Mouse (Mus musculus): Measurements from ENCODE around the gene Ewsr1.
"Not testable (repeated sequence)": the region's sequence is repeated elsewhere in the genome, so short reads cannot be mapped to it uniquely, and the experiment has no call there.

Gene Ewsr1

DNA sequence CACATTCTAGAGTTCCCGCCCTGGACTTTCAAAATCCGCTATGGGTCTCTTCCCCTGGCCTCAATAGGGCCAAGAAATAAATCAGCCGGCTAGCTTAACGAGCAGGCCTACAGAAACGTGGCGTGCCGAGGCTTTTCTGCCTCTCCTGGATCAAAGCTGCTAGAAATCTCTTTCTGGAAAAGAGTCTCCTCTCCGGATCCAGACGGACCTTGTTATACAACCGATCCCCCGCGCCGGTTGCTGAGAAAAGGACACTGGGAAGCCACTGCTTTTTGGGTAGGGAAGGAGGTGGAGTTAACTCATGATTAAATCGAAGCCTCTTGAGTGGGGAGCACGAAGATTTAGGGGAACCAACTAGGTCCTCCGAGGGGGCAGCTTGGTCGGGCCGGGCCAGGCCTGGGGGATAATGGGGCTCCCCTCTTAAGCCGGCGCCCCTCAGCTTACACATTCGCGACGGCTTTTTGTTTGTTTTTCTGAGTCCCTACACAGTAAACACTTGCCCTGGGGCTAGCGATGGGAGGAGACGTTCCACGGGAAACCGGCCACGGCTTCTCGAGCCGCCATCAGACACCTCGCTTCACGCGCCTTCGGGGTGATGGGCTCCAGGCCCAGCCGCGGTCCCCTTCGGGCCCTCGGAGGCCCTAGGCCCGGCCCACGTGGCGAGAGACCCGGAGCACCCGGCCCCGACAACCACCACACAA, 881 bp downstream of the Ewsr1 start:
- in situ Hi-C loops (cut with MboI, MseI), result loop anchor here in 1 of 2 experiments (5.0 to 10.0 kb wide), 2 partner anchors 91 to 1863 kb away; no protein-coding TSS in a partner anchor

DNA sequence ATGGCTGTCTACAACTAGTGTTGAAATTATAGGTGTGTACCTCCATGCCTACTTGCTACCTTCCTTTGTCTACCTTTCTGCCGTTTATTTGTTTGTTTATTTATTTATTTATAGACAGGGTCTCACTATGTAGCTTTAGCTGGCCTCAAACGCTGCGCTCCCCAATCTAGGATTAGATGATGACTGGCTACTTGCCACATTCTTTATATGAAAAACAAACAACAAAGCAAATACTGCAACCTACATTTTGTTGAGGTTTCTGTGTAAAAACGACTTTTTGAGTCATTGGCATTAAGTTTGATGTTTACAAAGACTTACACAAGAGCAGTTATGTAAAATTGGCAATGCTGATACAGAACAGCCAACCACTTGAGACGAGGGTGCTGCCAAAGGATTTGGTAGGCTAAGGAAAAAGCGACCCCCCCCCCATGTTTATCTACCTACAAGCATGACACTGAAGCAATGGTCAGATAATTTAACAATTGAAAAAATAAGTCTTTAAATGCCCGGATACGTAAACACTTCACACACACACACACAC, 2.5 kb downstream of the Ewsr1 start:
- in situ Hi-C loops (cut with MboI, MseI), result loop anchor here in 1 of 2 experiments (5.0 to 10.0 kb wide), 2 partner anchors 89 to 1862 kb away; no protein-coding TSS in a partner anchor

DNA sequence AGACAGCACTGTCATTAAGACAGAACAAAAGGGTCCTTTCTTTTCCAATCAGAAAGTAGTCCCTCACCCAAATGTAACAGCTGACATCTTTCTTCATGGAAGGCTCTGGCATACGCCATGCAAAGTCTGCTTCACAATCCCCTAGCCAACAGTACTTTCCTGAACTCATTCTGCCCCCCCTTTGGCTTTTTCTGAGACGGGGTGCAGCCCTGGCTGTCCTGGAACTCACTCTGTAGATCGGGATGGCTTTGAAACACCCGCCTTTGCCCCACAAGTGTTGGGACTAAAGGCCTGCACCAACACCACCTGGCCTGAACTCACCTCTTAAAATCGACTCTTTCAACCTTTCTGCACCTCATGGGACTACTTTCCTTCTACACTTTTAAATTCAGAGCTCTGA, 3.2 kb downstream of the Ewsr1 start:
- in situ Hi-C loops (cut with MboI, MseI), result loop anchor here in 1 of 2 experiments (5.0 to 10.0 kb wide), 2 partner anchors 89 to 1861 kb away; no protein-coding TSS in a partner anchor

DNA sequence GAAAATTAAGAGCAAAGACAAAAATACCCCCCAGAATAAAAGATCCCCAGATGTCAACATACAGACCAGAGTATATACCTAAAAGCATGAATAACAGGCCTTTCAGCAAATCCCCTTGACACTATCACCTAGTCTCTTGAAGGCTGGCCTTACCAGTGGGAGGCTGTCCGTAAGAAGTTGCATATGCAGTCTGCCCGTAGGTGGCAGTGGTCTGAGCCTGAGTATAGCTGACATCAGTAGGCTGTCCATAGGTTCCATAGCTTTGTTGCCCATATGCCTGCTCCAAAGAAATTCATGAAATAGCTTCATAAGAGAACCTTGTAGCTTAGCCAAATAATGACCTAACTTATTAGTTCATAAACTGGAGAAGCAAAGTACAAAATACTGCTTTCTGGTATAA, 7.4 kb downstream of the Ewsr1 start:
- in situ Hi-C loops (cut with MboI, MseI), result loop anchor here in 1 of 2 experiments (10.0 kb wide), 1 partner anchor 1857 kb away; no protein-coding TSS in a partner anchor

DNA sequence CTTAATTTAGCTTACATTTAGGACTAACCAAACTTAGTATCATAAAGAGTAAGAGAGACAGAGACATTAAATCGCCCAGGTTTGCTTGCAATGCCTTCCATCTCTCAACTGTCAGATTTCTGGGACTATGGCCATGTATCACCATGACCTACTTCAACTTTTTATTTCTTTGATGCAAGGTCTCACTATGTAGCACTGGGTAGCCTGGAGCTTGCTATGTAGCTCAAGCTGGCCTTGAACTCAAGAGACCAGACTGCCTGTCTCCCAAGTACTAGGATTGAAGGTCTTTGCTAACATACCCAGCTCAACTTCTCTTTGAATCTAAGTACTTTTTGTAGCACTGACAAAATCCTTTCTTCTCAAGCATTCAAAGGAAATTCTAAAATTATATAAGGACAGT, 9.9 kb downstream of the Ewsr1 start:
- in situ Hi-C loops (cut with MboI, MseI), result no loop called here

DNA sequence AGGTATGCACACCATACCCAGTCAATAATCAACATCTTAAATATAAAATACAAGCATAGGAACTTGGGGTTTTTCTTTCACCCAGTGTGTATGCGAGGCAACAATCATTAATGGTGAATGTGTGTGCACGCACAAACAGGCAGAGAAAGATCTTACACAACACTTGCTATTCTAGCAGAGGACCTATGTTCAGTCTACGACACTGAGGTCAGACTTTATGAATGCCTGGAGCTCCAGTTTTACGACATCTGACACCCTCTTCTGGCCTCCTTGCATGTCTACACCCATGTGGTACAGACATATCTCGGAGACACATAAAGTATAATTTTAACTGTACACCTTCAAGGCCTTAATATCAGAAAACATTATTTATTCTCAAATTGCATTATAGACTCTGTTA, 22.2 kb downstream of the Ewsr1 start:
- in situ Hi-C loops (cut with MboI, MseI), result not testable (repeated sequence)

DNA sequence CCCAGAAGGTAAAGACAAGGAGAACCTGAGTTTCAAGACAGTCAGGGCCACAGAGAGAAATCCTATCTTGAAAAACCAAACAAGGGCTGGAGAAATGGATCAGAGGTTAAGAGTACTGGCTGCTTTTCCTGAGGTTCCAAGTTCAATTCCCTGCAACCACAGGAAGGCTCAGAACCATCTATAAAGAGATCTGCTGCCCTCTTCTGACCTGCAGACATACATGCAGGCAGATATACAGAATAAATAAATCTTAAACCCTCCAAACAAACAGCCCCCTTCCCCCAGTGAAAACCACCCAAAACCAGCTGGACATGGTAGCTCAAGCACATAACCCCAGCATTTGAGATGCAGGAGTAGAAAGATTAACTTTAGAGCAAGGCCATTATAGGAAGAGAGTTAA, 23.3 kb downstream of the Ewsr1 start:
- in situ Hi-C loops (cut with MboI, MseI), result no loop called here

DNA sequence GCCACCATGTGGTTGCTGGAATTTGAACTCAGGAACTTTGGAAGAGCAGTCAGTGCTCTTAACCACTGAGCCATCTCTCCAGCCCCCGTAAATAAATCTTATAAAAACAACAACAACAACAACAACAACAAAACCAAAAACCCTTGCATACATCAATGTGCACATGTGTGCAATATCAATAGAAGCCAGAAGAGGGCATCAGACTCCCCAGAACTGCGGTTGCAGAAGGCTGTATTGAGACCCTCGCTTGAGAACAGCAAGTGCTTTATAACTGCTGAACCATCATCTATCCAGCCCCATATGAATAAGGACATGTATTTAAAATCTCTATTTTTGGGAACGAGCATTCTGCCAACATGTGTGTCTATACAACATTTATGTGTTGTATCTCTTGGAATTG, 24.2 kb downstream of the Ewsr1 start:
- in situ Hi-C loops (cut with MboI, MseI), result no loop called here

DNA sequence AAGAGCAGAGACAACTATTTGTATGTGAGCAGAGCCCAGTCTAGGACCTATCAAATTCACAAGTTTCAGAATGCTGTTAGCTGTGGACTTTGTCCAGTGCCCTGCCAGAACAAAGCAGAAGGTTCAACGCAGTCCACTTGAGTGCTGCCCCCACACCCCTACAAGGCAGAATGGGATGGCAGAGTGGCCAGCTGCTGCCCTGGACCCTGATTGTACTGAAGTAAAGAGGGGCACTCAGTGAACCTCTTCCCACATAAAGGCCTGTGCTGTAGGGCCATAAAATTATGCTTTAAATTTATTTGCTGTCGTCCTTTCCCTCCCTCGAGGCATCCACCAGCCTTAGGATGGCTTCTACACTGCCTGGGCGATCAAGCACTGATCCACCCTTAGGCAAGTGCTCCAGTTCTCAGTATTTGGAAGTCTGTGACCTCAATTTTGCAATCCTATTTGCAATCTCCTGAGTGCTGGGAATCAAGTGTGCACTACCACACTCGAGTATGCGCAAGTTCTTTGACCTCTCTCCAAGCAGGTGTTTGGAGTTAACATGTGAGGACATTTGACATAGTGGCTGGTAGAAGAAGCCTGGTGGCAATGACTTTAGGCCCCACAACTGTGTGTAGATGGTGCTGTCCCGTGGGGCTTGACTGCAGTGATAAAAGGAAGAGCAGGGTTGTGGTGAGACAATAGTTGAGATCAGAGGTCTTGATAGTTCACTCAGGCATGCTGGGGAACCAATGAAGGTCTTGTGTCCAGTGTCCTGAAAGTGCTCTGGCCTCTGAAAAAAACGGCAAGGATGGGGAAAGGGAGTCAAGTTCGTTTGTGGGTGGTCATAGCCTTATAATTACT, 30.7 kb downstream of the Ewsr1 start:
- in situ Hi-C loops (cut with MboI, MseI), result no loop called here

DNA sequence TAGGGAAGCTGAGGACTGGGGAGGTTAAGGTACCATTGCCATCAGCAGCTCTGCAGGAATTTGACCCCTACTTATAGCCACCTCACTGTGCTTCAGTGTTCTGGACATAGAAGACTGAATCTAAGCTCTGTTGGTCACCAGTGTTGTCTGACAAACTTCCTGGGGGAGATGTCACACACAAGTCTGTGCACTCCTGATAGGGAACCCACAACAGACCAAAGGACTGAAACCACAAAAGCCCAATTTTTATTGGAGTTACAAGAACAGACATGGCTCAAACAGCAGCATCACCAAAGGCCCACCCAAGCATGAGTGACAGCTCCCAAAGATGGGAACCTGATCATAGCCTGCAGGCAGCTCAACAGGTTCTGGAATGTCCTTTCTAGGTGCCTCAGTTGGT, 32.0 kb downstream of the Ewsr1 start:
- in situ Hi-C loops (cut with MboI, MseI), result no loop called here

DNA sequence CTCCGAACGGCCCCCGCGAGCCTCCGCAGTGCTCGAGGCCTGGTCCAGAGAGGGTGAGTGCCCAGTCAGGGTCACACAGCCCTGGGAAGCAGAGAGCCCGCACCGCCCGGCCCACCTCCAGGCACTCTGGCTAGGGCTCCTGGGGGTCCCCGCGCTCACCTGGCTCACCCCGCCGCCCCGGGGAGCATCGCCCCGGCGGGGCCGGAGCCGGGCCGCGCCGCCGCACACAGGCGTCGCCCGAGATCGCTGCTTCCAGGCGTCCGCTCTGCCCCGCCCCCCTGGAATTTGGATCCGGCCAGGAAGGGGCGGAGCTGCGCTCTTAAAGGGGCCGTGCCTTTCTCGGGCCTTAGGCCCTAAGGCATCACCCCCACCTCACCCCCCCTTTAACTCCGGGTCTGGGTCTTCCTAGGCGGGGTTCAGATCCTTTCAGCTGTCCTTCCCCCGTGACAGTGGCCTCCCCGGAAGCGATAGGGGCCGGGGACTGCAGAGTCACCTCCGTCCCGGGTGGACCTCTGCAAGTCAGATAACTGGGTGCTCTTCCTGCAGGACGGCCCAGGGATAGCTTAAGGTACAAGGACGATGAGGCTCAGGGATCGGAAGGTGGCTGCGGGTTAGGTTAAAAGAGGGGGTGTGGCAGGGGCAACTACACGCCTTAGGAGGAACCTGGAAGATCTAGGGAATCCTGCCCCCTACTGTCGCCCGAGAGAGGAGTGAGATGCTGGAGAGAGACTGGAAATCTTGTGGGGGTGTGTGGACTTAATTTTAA, 33.8 kb downstream of the Ewsr1 start, which contains the start of gene Gas2l1:
TSS of gene Gas2l1 (minus strand) at position 272 of the 766 bp plus-strand sequence.
- in situ Hi-C loops (cut with MboI, MseI), result no loop called here

DNA sequence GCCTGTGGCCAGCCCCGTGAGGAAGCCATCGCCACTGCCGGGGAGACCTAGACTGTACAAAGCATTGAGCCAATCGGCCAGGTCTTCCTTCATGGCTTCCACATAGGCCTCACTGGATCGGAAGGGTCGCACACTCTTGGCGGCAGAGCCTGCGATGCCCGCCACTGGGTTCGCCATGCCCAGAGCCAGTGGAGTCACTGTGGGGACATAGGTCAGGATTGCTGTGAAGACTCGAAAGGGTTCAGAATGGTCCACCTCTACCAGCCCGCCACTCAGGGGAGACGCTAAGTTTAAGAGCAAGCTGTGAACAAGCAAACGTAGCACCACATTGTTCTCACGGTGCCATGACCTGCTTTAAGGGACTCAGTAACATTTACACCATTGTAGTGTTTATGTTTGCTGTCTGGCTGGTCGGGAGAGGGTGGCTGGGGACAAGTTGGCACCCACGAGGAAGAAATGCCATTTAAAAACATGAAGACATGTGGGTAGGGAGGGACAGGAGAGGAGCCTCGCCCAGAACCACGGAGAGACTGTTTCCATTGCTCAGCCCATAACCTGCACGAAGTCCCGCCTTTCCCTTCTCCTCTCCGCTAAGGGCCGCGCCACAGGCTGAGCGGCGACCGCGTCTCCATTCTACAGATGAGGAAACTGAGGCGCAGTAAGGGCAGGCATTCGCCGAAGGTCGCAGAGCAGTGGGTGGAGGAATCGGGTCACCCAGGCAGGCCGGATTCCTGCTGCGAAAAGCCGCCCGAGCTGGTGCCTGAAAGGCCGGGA, 34.6 kb downstream of the Ewsr1 start:
- in situ Hi-C loops (cut with MboI, MseI), result no loop called here

DNA sequence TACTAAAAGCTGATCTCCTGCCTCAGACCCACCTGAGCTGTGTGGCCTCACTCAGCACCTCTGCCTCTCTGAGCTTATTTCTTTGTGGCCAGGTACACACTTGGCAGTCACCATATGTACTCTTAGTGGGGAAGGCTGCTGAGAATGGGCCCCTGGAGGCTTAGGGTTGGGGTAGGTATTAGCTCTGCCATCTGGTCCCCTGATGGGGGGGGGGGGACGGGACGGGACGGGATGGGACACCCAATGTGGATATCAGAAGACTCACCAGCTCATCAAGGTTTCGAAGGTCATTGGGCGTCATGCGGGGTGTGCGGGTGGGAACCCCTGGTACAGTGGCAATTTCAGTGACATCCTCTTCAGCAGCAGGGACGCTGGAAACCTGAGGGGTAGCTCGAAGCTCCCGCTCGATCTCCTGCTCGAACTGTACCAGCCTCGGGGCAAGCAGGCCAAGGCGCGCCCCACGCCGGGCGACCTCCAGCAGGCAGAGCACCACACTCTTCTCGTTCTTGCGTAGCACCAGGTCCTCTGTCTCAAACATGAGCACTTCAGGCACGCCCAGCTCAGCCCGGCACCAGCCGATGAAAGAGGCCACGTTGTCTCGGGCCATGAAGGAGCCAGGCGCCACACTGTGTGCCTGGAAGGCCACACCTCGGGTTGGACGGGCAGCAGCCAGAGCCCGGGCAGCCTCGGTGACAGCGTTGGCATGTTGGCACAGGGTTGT, 35.3 kb downstream of the Ewsr1 start:
- in situ Hi-C loops (cut with MboI, MseI), result no loop called here

DNA sequence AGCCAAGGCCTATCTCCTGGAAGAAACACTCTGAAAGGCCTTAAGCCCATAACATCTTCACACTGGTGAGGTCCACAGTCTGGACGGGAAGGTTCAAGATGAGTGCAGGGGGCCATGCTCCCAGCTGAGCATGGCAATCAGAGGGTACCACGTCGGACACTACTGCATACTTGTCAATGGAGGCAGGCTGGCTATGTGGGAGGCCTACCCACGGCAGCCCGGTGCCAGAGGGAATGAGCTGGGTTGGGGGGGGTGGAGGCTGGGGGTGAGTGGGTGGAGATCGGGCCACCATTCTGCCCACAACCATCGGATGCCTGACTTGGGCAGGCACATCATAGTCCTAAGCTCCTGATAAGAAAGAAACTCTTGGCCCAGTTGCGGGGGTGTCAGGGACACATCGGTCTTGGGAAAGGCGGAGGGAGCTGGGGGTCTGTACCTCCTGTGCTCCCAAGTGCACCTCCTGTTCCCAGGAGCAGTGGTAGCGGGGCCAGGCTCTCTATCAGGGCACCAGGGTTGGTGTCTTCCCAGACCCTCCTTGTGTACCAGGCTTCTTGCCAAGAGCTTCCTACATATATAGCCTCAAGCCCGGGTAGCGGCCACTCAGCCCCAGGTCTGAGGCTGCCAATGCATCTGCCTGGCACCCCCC, 36.1 kb downstream of the Ewsr1 start:
- in situ Hi-C loops (cut with MboI, MseI), result no loop called here

DNA sequence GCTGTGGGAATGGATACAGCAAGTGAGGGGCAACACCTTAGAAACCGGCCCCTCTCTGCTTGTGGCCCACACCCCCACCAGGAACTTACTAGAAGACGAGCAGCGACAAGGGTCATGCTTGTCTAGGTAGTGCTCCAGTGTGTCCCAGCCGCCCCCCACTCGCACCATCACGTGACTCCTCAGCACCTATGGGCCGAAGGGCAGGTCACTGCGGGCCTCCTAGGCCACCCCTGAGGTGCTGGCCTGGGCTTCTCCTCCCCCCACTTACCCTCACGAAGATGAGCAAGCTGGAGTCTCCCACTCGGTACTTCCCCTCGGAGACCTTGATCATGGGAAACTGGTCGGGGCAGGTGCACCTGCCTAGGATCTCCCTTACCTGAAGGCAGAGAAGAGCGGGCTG, 36.7 kb downstream of the Ewsr1 start:
- in situ Hi-C loops (cut with MboI, MseI), result no loop called here

DNA sequence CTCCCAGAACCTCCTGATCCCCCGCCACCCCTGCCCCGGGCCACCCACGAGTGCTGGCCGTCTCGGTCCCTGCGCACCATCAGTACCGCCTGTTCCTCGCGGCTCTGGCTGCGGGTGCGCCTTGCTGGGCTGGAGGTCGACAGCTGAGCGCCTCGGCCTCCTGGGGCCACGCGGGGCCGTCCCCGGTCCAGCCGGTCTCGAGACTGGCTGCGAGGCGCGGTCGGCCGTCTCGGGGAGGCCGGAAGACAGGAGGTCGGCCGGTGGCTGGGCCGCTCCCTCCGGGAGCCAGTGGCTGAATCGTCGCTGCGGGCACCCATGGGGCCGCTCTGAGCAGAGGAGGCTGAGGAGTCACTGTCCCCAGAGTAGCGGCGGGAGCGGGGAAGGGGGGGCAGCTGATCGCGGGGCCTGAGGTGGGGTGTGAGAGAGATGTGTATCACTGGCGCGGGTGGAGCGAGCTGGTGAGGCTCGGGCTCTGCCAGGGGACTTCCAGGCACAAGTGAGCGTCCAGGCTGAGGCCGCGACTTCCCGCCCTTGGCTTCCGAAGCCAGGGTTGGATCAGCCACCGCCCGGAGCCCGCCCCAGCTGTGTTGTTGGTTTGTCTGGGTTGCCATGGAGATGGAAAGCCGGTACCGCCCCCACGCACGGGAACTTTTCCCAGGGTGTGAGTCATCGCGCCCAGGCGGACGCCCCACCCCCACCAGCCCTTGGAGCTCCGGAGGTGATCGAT, 37.5 kb downstream of the Ewsr1 start:
- in situ Hi-C loops (cut with MboI, MseI), result no loop called here

DNA sequence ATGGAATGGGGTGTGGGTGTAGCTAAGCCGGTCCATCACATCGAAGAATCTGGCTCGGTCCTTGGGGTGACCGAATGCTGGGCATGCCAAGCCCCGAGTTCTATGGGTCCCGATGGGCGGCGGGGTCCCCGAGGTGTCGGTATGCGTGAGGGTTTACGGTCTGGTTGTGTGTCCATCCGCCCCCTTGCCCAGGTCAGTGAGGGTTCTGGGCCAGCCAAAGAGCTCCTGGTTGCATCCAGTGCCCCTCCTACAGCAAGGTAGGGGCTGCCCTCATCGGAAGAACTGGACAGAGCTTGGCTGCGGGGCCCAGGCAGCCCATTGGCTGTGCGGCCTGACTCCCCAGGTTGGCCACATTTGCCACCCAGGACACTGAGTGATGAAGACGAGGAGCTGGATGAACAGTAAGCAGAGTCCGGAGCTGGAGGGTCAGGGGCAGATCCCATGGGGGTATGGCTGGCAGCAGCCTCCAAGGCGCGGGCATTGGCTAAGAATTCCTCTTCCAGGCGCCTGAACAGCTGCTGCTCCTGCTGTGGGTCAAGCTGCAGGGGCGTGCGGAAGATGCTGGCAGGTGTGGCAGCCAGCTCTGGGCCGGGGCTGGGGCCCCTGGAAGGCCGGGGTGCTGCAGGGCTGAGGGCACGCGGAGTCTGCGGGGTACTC, 38.2 kb downstream of the Ewsr1 start:
- in situ Hi-C loops (cut with MboI, MseI), result no loop called here

DNA sequence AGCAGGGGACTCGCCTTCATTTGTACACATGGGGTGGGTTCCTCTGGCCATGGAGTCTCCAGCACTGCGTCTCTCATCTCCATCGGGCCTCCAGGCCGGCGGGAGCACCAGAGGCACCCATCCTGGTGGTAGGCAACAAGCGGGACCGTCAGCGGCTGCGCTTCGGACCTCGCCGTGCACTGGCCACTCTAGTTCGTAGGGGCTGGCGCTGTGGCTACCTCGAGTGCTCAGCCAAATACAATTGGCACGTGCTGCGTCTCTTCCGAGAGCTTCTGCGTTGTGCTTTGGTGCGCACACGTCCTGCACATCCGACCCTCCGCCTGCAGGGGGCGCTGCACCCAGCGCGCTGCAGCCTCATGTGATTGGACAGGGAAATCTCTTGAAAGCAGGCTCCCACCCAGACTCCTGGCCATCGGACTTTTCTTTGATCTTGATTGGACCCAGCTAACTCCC, 39.3 kb downstream of the Ewsr1 start:
- in situ Hi-C loops (cut with MboI, MseI), result no loop called here
